Mouse (Mus musculus) stomach, postnatal 0 days (tissue): ENCODE results near the gene Pigo.

Source experiments
- CTCF ChIP-seq: IDR thresholded peaks from 2 replicates; pipeline ENCODE4 v1.5.1; 2016; ENCODE audit warnings: antibody characterized with exemption, low read depth, mild to moderate bottlenecking, moderate library complexity
- EP300 ChIP-seq: optimal IDR thresholded peaks from 2 replicates; pipeline ENCODE3; 2016; ENCODE audit warnings: antibody characterized with exemption

DNA sequence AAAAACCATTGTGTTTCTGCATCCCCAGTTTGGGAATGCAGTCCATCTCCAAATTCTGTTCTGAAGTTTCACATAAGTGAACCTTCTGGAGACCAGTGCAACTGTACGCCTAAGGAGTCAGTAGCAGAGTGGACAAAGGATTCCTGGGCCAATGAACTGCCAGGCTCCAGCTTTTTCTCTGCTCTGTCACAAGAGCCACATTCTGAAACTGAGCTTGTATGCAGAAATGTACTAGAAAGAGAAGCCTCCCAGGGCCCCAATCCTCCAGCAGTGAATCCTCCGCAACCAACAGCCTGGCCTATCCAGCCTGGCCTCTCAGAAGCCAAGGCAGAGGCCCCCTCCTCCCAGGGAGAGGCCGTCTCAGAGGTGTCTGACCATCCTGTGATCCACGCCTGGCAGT lies 52.7 kb downstream of the Pigo start:
- TF ChIP-seq CTCF: no peak
- TF ChIP-seq EP300: no peak
